Mouse (Mus musculus): ENCODE data around the gene Hunk.

DNA sequence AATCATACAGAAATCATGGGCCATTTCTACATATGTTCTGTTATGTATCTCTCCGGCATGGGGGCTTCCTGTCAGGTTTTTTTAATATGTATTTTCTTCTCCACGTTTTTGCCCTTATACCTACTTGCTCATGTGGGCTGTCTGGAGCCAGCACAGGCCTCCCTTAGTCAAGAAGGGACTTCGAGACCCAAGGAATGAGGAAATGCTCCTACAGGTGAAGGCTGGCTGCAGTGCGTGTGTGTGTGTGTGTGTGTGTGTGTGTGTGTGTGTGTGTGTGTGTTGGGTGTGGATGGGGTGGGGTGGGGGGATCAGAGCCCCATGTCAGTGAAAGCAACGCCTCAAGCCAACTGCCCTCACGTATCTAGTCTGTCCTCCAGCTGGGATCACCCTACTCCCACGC lies 16.5 kb downstream of the Hunk start:
- no peak for TF ChIP-seq CTCF (IDR thresholded peaks at IDR 0.05; ENCODE audit: control insufficient read depth, insufficient read depth, insufficient replicate concordance, low read depth, low read length)
- no peak for TF ChIP-seq POLR2A (IDR thresholded peaks at IDR 0.05; ENCODE audit: control insufficient read depth, low read depth, low read length)
